Mouse (Mus musculus): ENCODE measurements around the gene Hoxc8. TPM values are rescaled to one million over a fixed set of nuclear protein-coding genes. Genes with fewer than 3 reads are reported as not detected.

The Hoxc8 gene
- polyA plus RNA-seq, 1 experiment from 2014 or later: 2.5 TPM

- WGBS: 6% methylated on average over 6 of the region's 6 CpGs
- Histone ChIP-seq H3K9ac (ENCODE audit: low read length) (no peak overlapping the region), H3K27me3 (ENCODE audit: control insufficient read depth, insufficient read depth, low read length) (peaks cover 95% of the 10 kb centered on the region), H3K36me3 (ENCODE audit: control insufficient read depth, insufficient read depth, low read length) (no peaks in the 10 kb centered on the region), H3K4me1 (ENCODE audit: control insufficient read depth, insufficient read depth, low read length) (no peaks in the 10 kb centered on the region), H3K27ac (ENCODE audit: low read length) (no peak overlapping the region), H3K4me3 (replicated peaks; ENCODE audit: low read length) (no peak overlapping the region), H3K9me3 (replicated peaks; ENCODE audit: control insufficient read depth, low read length) (no peaks in the 10 kb centered on the region), H3K4me2 (ENCODE audit: low read depth, low read length) (no peak overlapping the region)
- ATAC-seq (ENCODE audit: insufficient read depth, low FRiP score): no peak
Observed at GRCm38 (mm10) chr15:102953561-102953960, 36.8 kb upstream of the Hoxc8 start.

- Histone ChIP-seq H3K27ac (ENCODE audit: low read length) (no peak within 1 kb of the TSS), H3K36me3 (ENCODE audit: control insufficient read depth, insufficient read depth, low read length) (no peaks in the 10 kb centered on the region), H3K4me3 (replicated peaks; ENCODE audit: low read length) (no peak within 1 kb of the TSS), H3K9ac (ENCODE audit: low read length) (no peak within 1 kb of the TSS), H3K4me2 (ENCODE audit: low read depth, low read length) (no peak within 1 kb of the TSS), H3K9me3 (replicated peaks; ENCODE audit: control insufficient read depth, low read length) (no peaks in the 10 kb centered on the region), H3K4me1 (ENCODE audit: control insufficient read depth, insufficient read depth, low read length) (no peaks in the 10 kb centered on the region), H3K27me3 (ENCODE audit: control insufficient read depth, insufficient read depth, low read length) (peaks cover 92% of the 10 kb centered on the region)
- WGBS: 2% methylated on average over 56 of the region's 57 CpGs
- ATAC-seq (ENCODE audit: insufficient read depth, low FRiP score): no peak
Observed at GRCm38 (mm10) chr15:102954192-102955006, 36.0 kb upstream of the Hoxc8 start, which contains the start of gene Hoxc11. TSS of gene Hoxc11 (plus strand) at chr15:102954427.

- no peak overlapping the region for H3K4me2 ChIP-seq (ENCODE audit: low read depth, low read length)
- H3K36me3 ChIP-seq (ENCODE audit: control insufficient read depth, insufficient read depth, low read length): no peaks in the 10 kb centered on the region
- WGBS: 0% methylated on average over 28 of the region's 28 CpGs
- no peak overlapping the region for H3K4me3 ChIP-seq (replicated peaks; ENCODE audit: low read length)
- no peak overlapping the region for H3K27ac ChIP-seq (ENCODE audit: low read length)
- H3K9me3 ChIP-seq (replicated peaks; ENCODE audit: control insufficient read depth, low read length): no peaks in the 10 kb centered on the region
- peaks cover 92% of the 10 kb centered on the region for H3K27me3 ChIP-seq (ENCODE audit: control insufficient read depth, insufficient read depth, low read length)
- ATAC-seq (ENCODE audit: insufficient read depth, low FRiP score): no peak
- no peak overlapping the region for H3K9ac ChIP-seq (ENCODE audit: low read length)
- no peaks in the 10 kb centered on the region for H3K4me1 ChIP-seq (ENCODE audit: control insufficient read depth, insufficient read depth, low read length)
Observed at GRCm38 (mm10) chr15:102955007-102955382, 35.4 kb upstream of the Hoxc8 start.

GRCm38 (mm10) chr15:102955833-102956640 lies 34.4 kb upstream of the Hoxc8 start:
- no peaks in the 10 kb centered on the region for H3K9me3 ChIP-seq (replicated peaks; ENCODE audit: control insufficient read depth, low read length)
- no peak for ATAC-seq (ENCODE audit: insufficient read depth, low FRiP score)
- H3K27ac ChIP-seq (ENCODE audit: low read length): no peak overlapping the region
- 2% methylated on average over 40 of the region's 40 CpGs for WGBS
- H3K9ac ChIP-seq (ENCODE audit: low read length): no peak overlapping the region
- peaks cover 93% of the 10 kb centered on the region for H3K27me3 ChIP-seq (ENCODE audit: control insufficient read depth, insufficient read depth, low read length)
- H3K4me2 ChIP-seq (ENCODE audit: low read depth, low read length): no peak overlapping the region
- H3K4me1 ChIP-seq (ENCODE audit: control insufficient read depth, insufficient read depth, low read length): no peaks in the 10 kb centered on the region
- no peak overlapping the region for H3K4me3 ChIP-seq (replicated peaks; ENCODE audit: low read length)
- H3K36me3 ChIP-seq (ENCODE audit: control insufficient read depth, insufficient read depth, low read length): no peaks in the 10 kb centered on the region

- Histone ChIP-seq H3K4me1 (ENCODE audit: control insufficient read depth, insufficient read depth, low read length) (no peaks in the 10 kb centered on the region), H3K27me3 (ENCODE audit: control insufficient read depth, insufficient read depth, low read length) (peaks cover 94% of the 10 kb centered on the region), H3K4me3 (replicated peaks; ENCODE audit: low read length) (no peak overlapping the region), H3K9me3 (replicated peaks; ENCODE audit: control insufficient read depth, low read length) (no peaks in the 10 kb centered on the region), H3K4me2 (ENCODE audit: low read depth, low read length) (no peak overlapping the region), H3K36me3 (ENCODE audit: control insufficient read depth, insufficient read depth, low read length) (no peaks in the 10 kb centered on the region), H3K27ac (ENCODE audit: low read length) (no peak overlapping the region), H3K9ac (ENCODE audit: low read length) (no peak overlapping the region)
- ATAC-seq (ENCODE audit: insufficient read depth, low FRiP score): no peak
- under 1% methylated on average over 12 of the region's 12 CpGs for WGBS
Observed at GRCm38 (mm10) chr15:102956906-102957305, 33.5 kb upstream of the Hoxc8 start.

GRCm38 (mm10) chr15:102959663-102960191 lies 30.7 kb upstream of the Hoxc8 start:
- Histone ChIP-seq H3K4me2 (ENCODE audit: low read depth, low read length) (no peak overlapping the region), H3K27me3 (ENCODE audit: control insufficient read depth, insufficient read depth, low read length) (peaks cover 91% of the 10 kb centered on the region), H3K9me3 (replicated peaks; ENCODE audit: control insufficient read depth, low read length) (no peaks in the 10 kb centered on the region), H3K4me1 (ENCODE audit: control insufficient read depth, insufficient read depth, low read length) (no peaks in the 10 kb centered on the region), H3K27ac (ENCODE audit: low read length) (no peak overlapping the region), H3K4me3 (replicated peaks; ENCODE audit: low read length) (no peak overlapping the region), H3K9ac (ENCODE audit: low read length) (no peak overlapping the region), H3K36me3 (ENCODE audit: control insufficient read depth, insufficient read depth, low read length) (no peaks in the 10 kb centered on the region)
- 1% methylated on average over 13 of the region's 13 CpGs for WGBS
- ATAC-seq (ENCODE audit: insufficient read depth, low FRiP score): no peak

GRCm38 (mm10) chr15:102961728-102962127 lies 28.7 kb upstream of the Hoxc8 start:
- Histone ChIP-seq H3K4me2 (ENCODE audit: low read depth, low read length) (no peak overlapping the region), H3K36me3 (ENCODE audit: control insufficient read depth, insufficient read depth, low read length) (no peaks in the 10 kb centered on the region), H3K9me3 (replicated peaks; ENCODE audit: control insufficient read depth, low read length) (no peaks in the 10 kb centered on the region), H3K4me3 (replicated peaks; ENCODE audit: low read length) (no peak overlapping the region), H3K4me1 (ENCODE audit: control insufficient read depth, insufficient read depth, low read length) (no peaks in the 10 kb centered on the region), H3K27me3 (ENCODE audit: control insufficient read depth, insufficient read depth, low read length) (peaks cover 91% of the 10 kb centered on the region), H3K9ac (ENCODE audit: low read length) (no peak overlapping the region), H3K27ac (ENCODE audit: low read length) (no peak overlapping the region)
- ATAC-seq (ENCODE audit: insufficient read depth, low FRiP score): no peak
- 3% methylated on average over 6 of the region's 6 CpGs for WGBS

GRCm38 (mm10) chr15:102962492-102962891 lies 27.9 kb upstream of the Hoxc8 start:
- no peak overlapping the region for H3K4me2 ChIP-seq (ENCODE audit: low read depth, low read length)
- H3K36me3 ChIP-seq (ENCODE audit: control insufficient read depth, insufficient read depth, low read length): no peaks in the 10 kb centered on the region
- H3K9ac ChIP-seq (ENCODE audit: low read length): no peak overlapping the region
- no peaks in the 10 kb centered on the region for H3K9me3 ChIP-seq (replicated peaks; ENCODE audit: control insufficient read depth, low read length)
- no peak overlapping the region for H3K4me3 ChIP-seq (replicated peaks; ENCODE audit: low read length)
- H3K27ac ChIP-seq (ENCODE audit: low read length): no peak overlapping the region
- H3K4me1 ChIP-seq (ENCODE audit: control insufficient read depth, insufficient read depth, low read length): no peaks in the 10 kb centered on the region
- peaks cover 91% of the 10 kb centered on the region for H3K27me3 ChIP-seq (ENCODE audit: control insufficient read depth, insufficient read depth, low read length)
- 2% methylated on average over 13 of the region's 13 CpGs for WGBS
- no peak for ATAC-seq (ENCODE audit: insufficient read depth, low FRiP score)

- no peak overlapping the region for H3K4me2 ChIP-seq (ENCODE audit: low read depth, low read length)
- H3K9me3 ChIP-seq (replicated peaks; ENCODE audit: control insufficient read depth, low read length): no peaks in the 10 kb centered on the region
- 4% methylated on average over 8 of the region's 8 CpGs for WGBS
- H3K9ac ChIP-seq (ENCODE audit: low read length): no peak overlapping the region
- peaks cover 89% of the 10 kb centered on the region for H3K27me3 ChIP-seq (ENCODE audit: control insufficient read depth, insufficient read depth, low read length)
- H3K4me1 ChIP-seq (ENCODE audit: control insufficient read depth, insufficient read depth, low read length): no peaks in the 10 kb centered on the region
- H3K27ac ChIP-seq (ENCODE audit: low read length): no peak overlapping the region
- no peak overlapping the region for H3K4me3 ChIP-seq (replicated peaks; ENCODE audit: low read length)
- ATAC-seq (ENCODE audit: insufficient read depth, low FRiP score): no peak
- H3K36me3 ChIP-seq (ENCODE audit: control insufficient read depth, insufficient read depth, low read length): no peaks in the 10 kb centered on the region
Observed at GRCm38 (mm10) chr15:102963259-102963658, 27.1 kb upstream of the Hoxc8 start.
